Mouse (Mus musculus): ENCODE results near the gene Rbp2. TPM values are rescaled to one million over a fixed set of nuclear protein-coding genes. Genes with fewer than 3 reads are reported as not detected.

The Rbp2 gene
- total RNA-seq, 2 experiments from 2014 or later: not detected

DNA sequence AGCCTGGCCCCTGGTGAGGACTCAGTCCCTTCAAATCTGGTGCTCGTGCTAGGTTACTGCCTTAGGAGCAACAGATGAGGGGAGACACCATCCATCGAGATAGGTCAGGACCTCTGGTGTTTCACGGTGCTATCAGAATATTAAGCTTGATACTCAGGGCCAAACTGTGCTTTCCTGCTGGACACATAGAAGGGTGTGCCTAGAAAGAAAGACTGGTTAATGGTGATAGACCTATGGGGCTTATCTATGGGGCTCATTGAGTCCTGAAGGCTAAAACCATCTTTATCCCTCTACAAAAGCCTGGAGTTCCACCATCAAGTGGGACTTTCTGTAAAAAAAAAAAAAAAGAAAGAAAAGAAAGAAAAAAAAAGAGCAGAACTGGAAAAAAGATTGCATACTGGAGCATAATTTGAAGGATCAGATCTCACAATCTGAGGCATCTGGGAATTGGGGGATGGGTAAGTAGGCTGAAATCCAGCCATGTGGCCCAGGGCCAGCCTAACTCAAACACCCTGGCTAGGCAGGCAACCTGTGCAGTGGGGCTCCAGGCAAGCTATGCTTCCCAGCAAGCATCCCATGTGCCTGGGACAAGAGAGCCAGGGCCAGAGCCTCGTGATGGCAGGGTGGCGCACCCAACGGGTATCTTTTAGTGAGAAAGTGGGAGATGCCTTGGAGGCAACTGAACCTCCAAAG, 24.6 kb downstream of the Rbp2 start:
- ATAC-seq (replicated peaks; ENCODE audit: low FRiP score, low TSS enrichment, poor library complexity, severe bottlenecking): no peak

DNA sequence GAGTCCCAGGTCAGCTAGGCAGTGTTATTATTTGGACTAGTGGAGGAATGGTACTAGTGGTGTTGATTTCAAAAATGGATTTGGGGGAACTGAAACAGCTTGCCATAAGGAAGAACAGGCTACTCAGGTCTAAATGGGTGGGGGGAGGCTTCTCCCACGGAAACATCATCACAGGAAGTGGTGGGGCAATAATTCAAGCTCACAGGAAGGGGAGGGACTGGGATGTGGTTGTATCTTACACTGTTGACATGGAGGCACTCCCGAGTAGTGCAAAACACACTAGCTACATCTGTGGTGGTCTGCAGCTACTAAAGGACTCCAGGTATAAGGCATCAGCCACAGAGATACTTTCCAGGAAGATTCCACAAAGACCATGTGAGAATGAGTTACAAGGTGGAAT, 38.0 kb downstream of the Rbp2 start:
- ATAC-seq (replicated peaks; ENCODE audit: low FRiP score, low TSS enrichment, poor library complexity, severe bottlenecking): no peak

DNA sequence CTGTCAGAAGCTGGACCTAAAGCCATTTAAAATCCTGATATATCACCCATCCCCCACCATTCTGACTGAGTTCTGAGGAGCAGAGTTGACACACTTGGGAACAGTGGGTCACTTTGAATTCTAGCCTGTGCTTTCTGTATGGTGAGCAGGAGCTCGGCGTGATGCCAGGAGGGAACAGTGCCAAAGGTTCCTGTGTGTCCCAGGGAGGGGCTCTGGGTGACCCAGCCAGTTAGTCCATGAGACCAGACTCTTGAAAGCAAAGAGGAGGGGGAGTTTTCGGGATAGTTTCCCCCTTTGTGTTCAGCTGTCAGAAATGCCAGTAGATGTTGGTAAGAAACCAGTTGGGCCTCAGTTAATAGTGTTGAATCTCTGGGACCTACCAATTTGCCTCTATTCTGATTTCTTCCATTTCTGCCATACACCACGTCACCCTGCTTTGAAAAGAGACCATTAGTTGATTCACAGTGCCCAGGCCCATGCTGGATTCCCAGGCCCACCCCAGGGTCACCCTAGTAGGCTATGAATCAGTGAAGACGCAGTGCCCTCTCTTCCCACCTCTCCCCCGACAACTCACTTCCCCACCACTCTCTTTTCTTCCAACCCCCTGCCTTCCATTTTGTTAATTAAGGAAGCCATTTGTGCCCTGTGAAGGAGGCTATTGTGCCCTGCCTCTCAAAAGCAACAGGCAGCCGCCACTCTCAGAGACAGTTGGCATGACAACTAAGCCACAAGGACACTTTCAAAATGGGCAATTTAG, 39.0 kb downstream of the Rbp2 start:
- no peak for ATAC-seq (replicated peaks; ENCODE audit: low FRiP score, low TSS enrichment, poor library complexity, severe bottlenecking)

- ATAC-seq (replicated peaks; ENCODE audit: low FRiP score, low TSS enrichment, poor library complexity, severe bottlenecking): no peak
Observed at GRCm38 (mm10) chr9:98525543-98525924, 39.6 kb downstream of the Rbp2 start.

GRCm38 (mm10) chr9:98527226-98527625, 41.3 kb downstream of the Rbp2 start:
- ATAC-seq (replicated peaks; ENCODE audit: low FRiP score, low TSS enrichment, poor library complexity, severe bottlenecking): no peak

DNA sequence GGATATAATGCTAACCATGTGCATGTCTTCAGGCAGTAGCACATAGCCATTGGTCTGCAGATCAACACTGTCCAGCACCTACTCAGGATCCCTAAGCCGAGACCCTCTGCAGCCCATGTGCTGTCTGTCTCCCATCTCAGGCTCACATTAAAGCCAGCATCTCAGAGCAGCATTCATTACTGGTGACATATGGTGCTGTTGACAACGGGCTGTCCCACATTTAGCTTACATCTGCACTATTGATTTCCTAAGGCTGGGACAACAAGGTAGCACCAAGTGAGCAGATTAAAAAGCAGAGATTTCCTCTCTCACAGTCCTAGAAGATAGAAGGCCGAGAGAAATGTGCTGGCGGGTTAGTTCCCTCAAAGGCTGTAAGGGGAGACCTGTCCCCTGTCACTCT, 43.9 kb downstream of the Rbp2 start:
- no peak for ATAC-seq (replicated peaks; ENCODE audit: low FRiP score, low TSS enrichment, poor library complexity, severe bottlenecking)

DNA sequence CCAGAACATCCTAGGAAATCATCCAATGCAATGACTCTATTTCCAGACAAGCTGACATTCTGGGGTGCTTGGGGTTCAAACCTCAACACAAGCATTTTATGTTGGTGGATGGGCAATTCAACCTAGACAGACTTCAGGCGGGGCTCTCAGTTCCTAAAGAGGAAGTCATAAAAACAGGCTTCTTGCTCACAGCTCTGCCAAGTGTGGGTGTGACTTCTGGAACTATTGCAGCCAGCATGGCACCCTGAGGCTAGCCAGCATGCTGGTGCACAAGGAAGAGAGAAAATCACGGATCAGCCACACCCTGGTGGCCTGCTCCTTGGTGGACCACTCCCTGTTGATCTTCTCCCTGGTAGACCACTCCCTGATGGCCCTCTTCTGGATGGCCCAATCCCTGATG, 45.1 kb downstream of the Rbp2 start:
- no peak for ATAC-seq (replicated peaks; ENCODE audit: low FRiP score, low TSS enrichment, poor library complexity, severe bottlenecking)

DNA sequence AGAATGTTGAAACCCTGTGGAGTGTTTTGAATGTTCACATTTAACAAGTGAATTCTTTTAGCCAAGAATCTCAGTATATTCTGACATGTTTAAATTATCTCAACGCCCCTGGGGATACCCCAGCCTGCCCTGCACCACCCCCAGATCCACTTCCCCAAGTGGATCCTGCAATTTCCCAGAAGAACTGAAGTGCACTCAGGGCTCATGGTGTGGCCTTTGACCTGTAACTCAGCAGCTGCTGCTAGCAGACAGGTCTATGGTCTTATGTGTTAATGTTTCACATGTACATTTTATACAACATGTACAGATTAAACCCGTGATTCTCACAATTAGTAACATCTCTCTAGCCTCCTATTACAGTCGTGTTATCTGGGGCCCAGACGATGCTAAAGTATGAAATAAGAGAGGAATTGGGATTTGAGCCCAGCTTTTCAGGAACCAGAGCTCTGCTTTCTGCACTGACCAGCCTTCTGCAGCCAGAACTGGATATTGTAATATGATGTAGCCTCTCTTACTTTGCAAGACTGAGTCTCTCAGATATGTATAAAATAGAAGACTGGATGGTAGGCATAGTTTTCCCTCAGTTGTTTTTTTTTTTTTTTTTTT, 48.9 kb downstream of the Rbp2 start:
- ATAC-seq (replicated peaks; ENCODE audit: low FRiP score, low TSS enrichment, poor library complexity, severe bottlenecking): no peak

- 0 out of 2 replicates have a peak, but pooled peaks have one; percentile 32 for ATAC-seq (replicated peaks; ENCODE audit: low FRiP score, low TSS enrichment, poor library complexity, severe bottlenecking)
Observed at GRCm38 (mm10) chr9:98535763-98536162, 49.8 kb downstream of the Rbp2 start.

- no peak for ATAC-seq (replicated peaks; ENCODE audit: low FRiP score, low TSS enrichment, poor library complexity, severe bottlenecking)
Observed at GRCm38 (mm10) chr9:98538017-98538712, 52.2 kb downstream of the Rbp2 start.

DNA sequence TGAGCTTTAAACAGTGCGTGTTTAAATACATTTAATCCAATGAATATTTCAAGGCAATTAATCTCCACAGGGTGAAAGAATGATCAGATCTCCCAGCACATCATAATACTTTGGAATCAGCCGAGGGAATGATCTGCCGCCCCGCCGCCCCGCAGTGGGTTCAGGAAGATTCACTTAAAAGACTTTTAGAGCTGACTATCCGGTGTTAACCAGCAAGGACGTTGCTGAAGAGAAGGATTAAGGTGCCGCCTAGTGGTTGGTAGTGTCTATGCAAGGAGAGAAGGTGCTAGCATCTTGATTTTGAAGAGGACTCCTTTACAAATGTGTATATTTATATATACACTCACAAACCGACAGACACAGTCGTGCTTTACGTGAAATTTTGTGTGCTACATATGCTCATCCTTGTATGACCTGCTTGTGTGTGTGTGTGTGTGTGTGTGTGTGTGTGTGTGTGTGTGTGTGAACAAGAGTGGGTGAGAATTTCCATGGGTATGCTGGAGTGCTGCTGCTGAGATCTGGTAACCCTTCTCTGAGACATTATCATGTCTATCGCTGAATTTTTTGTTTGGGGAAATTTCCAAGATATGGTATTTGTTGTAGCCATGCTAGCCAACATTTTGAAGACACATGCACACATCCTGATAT, 52.9 kb downstream of the Rbp2 start:
- peak; percentile 97 for ATAC-seq (replicated peaks; ENCODE audit: low FRiP score, low TSS enrichment, poor library complexity, severe bottlenecking)

DNA sequence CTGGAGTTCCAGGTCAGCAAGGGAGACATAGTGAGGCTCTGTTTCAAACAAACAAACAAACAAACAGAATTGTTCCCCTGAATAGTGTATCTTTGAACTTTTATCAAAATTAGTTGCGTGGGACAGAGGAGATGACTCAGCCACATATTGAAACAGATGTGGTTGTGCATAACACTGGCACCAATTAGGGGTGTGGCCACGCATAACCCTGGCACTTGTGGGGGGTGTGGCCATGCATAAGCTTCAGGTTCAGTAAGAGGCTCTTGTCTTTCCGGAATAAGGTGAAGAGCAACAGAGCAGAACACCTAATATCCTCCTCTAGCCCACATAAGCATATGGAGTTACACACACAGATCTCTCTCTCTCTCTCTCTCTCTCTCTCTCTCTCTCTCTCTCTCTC, 58.1 kb downstream of the Rbp2 start:
- ATAC-seq (replicated peaks; ENCODE audit: low FRiP score, low TSS enrichment, poor library complexity, severe bottlenecking): peak; percentile 75; the same call in 1 of the 2 replicates

Other genes starting within 250 kb of the Rbp2 start
- 36.1 and 45.5 TPM in 2 replicates for gene Nmnat3, start 198.7 kb upstream of the Rbp2 start, total RNA-seq (2014; fragmentation: Nextera tagmentation)
- gene Nmnat3, start 198.7 kb upstream of the Rbp2 start, total RNA-seq (2017): 34.0 and 35.5 TPM in 2 replicates
- 2.2 and 3.6 TPM in 2 replicates for gene Rbp1, start 63.2 kb upstream of the Rbp2 start, total RNA-seq (2014; fragmentation: Nextera tagmentation)
- 0.99 and 1.8 TPM in 2 replicates for gene Rbp1, start 63.2 kb upstream of the Rbp2 start, total RNA-seq (2017)
- gene Copb2, start 77.6 kb downstream of the Rbp2 start, total RNA-seq (2014; fragmentation: Nextera tagmentation): 87.0 and 105 TPM in 2 replicates
- gene Copb2, start 77.6 kb downstream of the Rbp2 start, total RNA-seq (2017): 190 and 200 TPM in 2 replicates
- gene Mrps22, start 115.5 kb downstream of the Rbp2 start, total RNA-seq (2014; fragmentation: Nextera tagmentation): 60.0 and 61.5 TPM in 2 replicates
- 133 and 170 TPM in 2 replicates for gene Mrps22, start 115.5 kb downstream of the Rbp2 start, total RNA-seq (2017)

All from megakaryocyte-erythroid progenitor cell, adult 5-6 weeks (primary cell).